In genomic region chr11:100288942-100289341, GRCm38 (mm10) we compare ENCODE assay signal across 12 mouse cellular contexts. TPM values are rescaled to one million over a fixed set of nuclear protein-coding genes. Genes with fewer than 3 reads are reported as not detected.
A peak's percentile ranks its signal among the peaks of the same experiment; 100 is the strongest.
DNase-seq lines count a peak whose midpoint lies in the region; ATAC-seq and TF ChIP-seq lines count a peak whose summit lies in the region.
"Had no signal": no experiment of that assay in that cellular context is flagged by ENCODE, and none has a peak within 500 bp of the region (broad histone marks: within the 10 kb centered on the region; RNA-seq: fewer than 3 reads in every experiment).

No protein-coding gene starts in this region.

- ATAC-seq in hindbrain, postnatal 0 days, result no peak
- no peak for ATAC-seq in forebrain, embryonic 13.5 days

- no peaks in the 10 kb centered on the region for H3K36me3 ChIP-seq in kidney, adult 2 months (ENCODE audit: control insufficient read depth, insufficient read depth, low read length)
- no peaks in the 10 kb centered on the region for H3K36me3 ChIP-seq in hindbrain, postnatal 0 days (ENCODE audit: insufficient read depth, low read length)
- H3K36me3 ChIP-seq in forebrain, embryonic 13.5 days (ENCODE audit: poor library complexity, severe bottlenecking), result no peaks in the 10 kb centered on the region
- H3K36me3 ChIP-seq: embryonic facial prominence, embryonic 12.5 days had no signal

- H3K4me2 ChIP-seq in hindbrain, postnatal 0 days (ENCODE audit: low read depth, low read length), result no peak overlapping the region
- H3K4me2 ChIP-seq in forebrain, embryonic 13.5 days, result no peak overlapping the region
- H3K4me2 ChIP-seq: embryonic facial prominence, embryonic 12.5 days; liver, embryonic 11.5 days had no signal

- TF ChIP-seq POLR2A in kidney, adult 2 months (IDR thresholded peaks at IDR 0.05; ENCODE audit: low read depth, low read length), result no peak

- H3K4me3 ChIP-seq in kidney, adult 2 months (ENCODE audit: insufficient read depth, low read depth, low read length), result no peak overlapping the region
- no peak overlapping the region for H3K4me3 ChIP-seq in hindbrain, postnatal 0 days (ENCODE audit: low read length)
- no peak overlapping the region for H3K4me3 ChIP-seq in forebrain, embryonic 13.5 days
- H3K4me3 ChIP-seq: embryonic facial prominence, embryonic 12.5 days; heart, adult 2 months had no signal

- 67% methylated on average over 6 of the region's 6 CpGs for WGBS in kidney, adult 2 months
- WGBS in hindbrain, postnatal 0 days, result 76% methylated on average over 6 of the region's 6 CpGs
- 90% methylated on average over 6 of the region's 6 CpGs for WGBS in forebrain, embryonic 13.5 days

- H3K4me1 ChIP-seq in kidney, adult 2 months (ENCODE audit: control insufficient read depth, insufficient read depth, low read length), result no peaks in the 10 kb centered on the region
- H3K4me1 ChIP-seq in hindbrain, postnatal 0 days (ENCODE audit: insufficient read depth, low read length), result no peaks in the 10 kb centered on the region
- peaks cover 25% of the 10 kb centered on the region for H3K4me1 ChIP-seq in forebrain, embryonic 13.5 days

- TF ChIP-seq CTCF in kidney, adult 2 months (conservative IDR thresholded peaks at IDR 0.05; ENCODE audit: insufficient read depth, insufficient read length, low read depth, low read length), result no peak
- TF ChIP-seq CTCF in hindbrain, postnatal 0 days (IDR thresholded peaks at IDR 0.05; ENCODE audit: low read depth), result no peak

- no peak overlapping the region for H3K9ac ChIP-seq in hindbrain, postnatal 0 days (replicated peaks; ENCODE audit: low read length)
- H3K9ac ChIP-seq in forebrain, embryonic 13.5 days, result no peak overlapping the region
- H3K9ac ChIP-seq: embryonic facial prominence, embryonic 12.5 days had no signal

- H3K9me3 ChIP-seq in hindbrain, postnatal 0 days (ENCODE audit: low read length), result no peaks in the 10 kb centered on the region
- no peaks in the 10 kb centered on the region for H3K9me3 ChIP-seq in forebrain, embryonic 13.5 days (replicated peaks)
- H3K9me3 ChIP-seq: embryonic facial prominence, embryonic 12.5 days had no signal

- no peak overlapping the region for H3K27ac ChIP-seq in kidney, adult 2 months (ENCODE audit: insufficient read depth, low read depth, low read length)
- no peak overlapping the region for H3K27ac ChIP-seq in hindbrain, postnatal 0 days
- H3K27ac ChIP-seq in forebrain, embryonic 13.5 days, result no peak overlapping the region
- H3K27ac ChIP-seq: embryonic facial prominence, embryonic 12.5 days; heart, adult 2 months; kidney, postnatal 0 days had no signal

- DNase-seq in kidney, adult 2 months, result peak; percentile 11
- DNase-seq in kidney, adult 18-20 months, result no peak
- DNase-seq in gonadal fat pad, adult 2 months (ENCODE audit: low read depth), result peak; percentile 99
- peak; percentile 75 for DNase-seq in lung, postnatal 10 days
- DNase-seq in urinary bladder, adult 2 months (ENCODE audit: low spot score), result peak; percentile 60
- no peak for DNase-seq in hindbrain, postnatal 0 days (ENCODE audit: low spot score)
- no peak for DNase-seq in B cell, adult 2 months

- no peaks in the 10 kb centered on the region for H3K27me3 ChIP-seq in kidney, adult 2 months (replicated peaks; ENCODE audit: control insufficient read depth, insufficient read depth, low read length)
- no peaks in the 10 kb centered on the region for H3K27me3 ChIP-seq in hindbrain, postnatal 0 days (ENCODE audit: insufficient read depth, low read length)
- no peaks in the 10 kb centered on the region for H3K27me3 ChIP-seq in forebrain, embryonic 13.5 days

RNA-seq across cellular contexts. Expression of gene Krt42, which starts 19.3 kb away (rescaled TPM):
- polyA plus RNA-seq in kidney, adult 2 months (2012; rRNA removed), result not detected in 2 replicates
- polyA plus RNA-seq in gonadal fat pad, adult 2 months (2012; rRNA removed), result not detected in 2 replicates
- not detected in 2 replicates for polyA plus RNA-seq in urinary bladder, adult 2 months (2012; rRNA removed)
- not detected in 2 replicates for total RNA-seq in hindbrain, postnatal 0 days (2014; rRNA removed)
- polyA plus RNA-seq in hindbrain, postnatal 0 days (2015; fragmentation: Nextera tagmentation; extraction: Ambion mirVana), result 0.23 TPM in 1 of 2 replicates, not detected in the other
- not detected in 2 replicates for polyA plus RNA-seq in forebrain, embryonic 13.5 days (2015; fragmentation: Nextera tagmentation; extraction: Ambion mirVana)
- total RNA-seq: heart, adult 2 months had no signal
- polyA plus RNA-seq: embryonic facial prominence, embryonic 12.5 days; heart, adult 2 months; kidney, postnatal 0 days; liver, embryonic 11.5 days had no signal

RNA-seq across cellular contexts. Expression of gene Krt17, which starts 28.1 kb away (rescaled TPM):
- 0.08 TPM in 1 of 2 replicates, not detected in the other for polyA plus RNA-seq in kidney, adult 2 months (2012; rRNA removed)
- polyA plus RNA-seq in gonadal fat pad, adult 2 months (2012; rRNA removed), result 2.4 and 2.9 TPM in 2 replicates
- polyA plus RNA-seq in urinary bladder, adult 2 months (2012; rRNA removed), result 0.44 and 0.61 TPM in 2 replicates
- total RNA-seq in hindbrain, postnatal 0 days (2014; rRNA removed), result 0.40 and 1.0 TPM in 2 replicates
- 1.1 and 1.2 TPM in 2 replicates for polyA plus RNA-seq in hindbrain, postnatal 0 days (2015; fragmentation: Nextera tagmentation; extraction: Ambion mirVana)
- 0.19 and 0.37 TPM in 2 replicates for polyA plus RNA-seq in forebrain, embryonic 13.5 days (2015; fragmentation: Nextera tagmentation; extraction: Ambion mirVana)
- total RNA-seq: heart, adult 2 months had no signal

RNA-seq across cellular contexts. Expression of gene Eif1, which starts 30.7 kb away (rescaled TPM):
- 116 and 173 TPM in 2 replicates for polyA plus RNA-seq in kidney, adult 2 months (2012; rRNA removed)
- polyA plus RNA-seq in gonadal fat pad, adult 2 months (2012; rRNA removed), result 113 and 130 TPM in 2 replicates
- polyA plus RNA-seq in urinary bladder, adult 2 months (2012; rRNA removed), result 510 and 627 TPM in 2 replicates
- 74.1 and 76.5 TPM in 2 replicates for total RNA-seq in hindbrain, postnatal 0 days (2014; rRNA removed)
- polyA plus RNA-seq in hindbrain, postnatal 0 days (2015; fragmentation: Nextera tagmentation; extraction: Ambion mirVana), result 1,309 and 1,318 TPM in 2 replicates
- 1,595 and 1,677 TPM in 2 replicates for polyA plus RNA-seq in forebrain, embryonic 13.5 days (2015; fragmentation: Nextera tagmentation; extraction: Ambion mirVana)

RNA-seq across cellular contexts. Expression of gene Krt16, which starts 40.2 kb away (rescaled TPM):
- not detected in 2 replicates for polyA plus RNA-seq in kidney, adult 2 months (2012; rRNA removed)
- polyA plus RNA-seq in gonadal fat pad, adult 2 months (2012; rRNA removed), result not detected in 2 replicates
- polyA plus RNA-seq in urinary bladder, adult 2 months (2012; rRNA removed), result not detected in 2 replicates
- not detected in 2 replicates for total RNA-seq in hindbrain, postnatal 0 days (2014; rRNA removed)
- polyA plus RNA-seq in hindbrain, postnatal 0 days (2015; fragmentation: Nextera tagmentation; extraction: Ambion mirVana), result not detected in 2 replicates
- polyA plus RNA-seq in forebrain, embryonic 13.5 days (2015; fragmentation: Nextera tagmentation; extraction: Ambion mirVana), result not detected in 2 replicates
- total RNA-seq: heart, adult 2 months had no signal
- polyA plus RNA-seq: embryonic facial prominence, embryonic 12.5 days; heart, adult 2 months; kidney, postnatal 0 days; liver, embryonic 11.5 days had no signal

RNA-seq across cellular contexts. Expression of gene Gast, which starts 45.3 kb away (rescaled TPM):
- polyA plus RNA-seq in kidney, adult 2 months (2012; rRNA removed), result not detected in 2 replicates
- polyA plus RNA-seq in gonadal fat pad, adult 2 months (2012; rRNA removed), result not detected in 2 replicates
- polyA plus RNA-seq in urinary bladder, adult 2 months (2012; rRNA removed), result not detected in 2 replicates
- not detected in 2 replicates for total RNA-seq in hindbrain, postnatal 0 days (2014; rRNA removed)
- 0.45 and 0.73 TPM in 2 replicates for polyA plus RNA-seq in hindbrain, postnatal 0 days (2015; fragmentation: Nextera tagmentation; extraction: Ambion mirVana)
- 0.56 and 0.89 TPM in 2 replicates for polyA plus RNA-seq in forebrain, embryonic 13.5 days (2015; fragmentation: Nextera tagmentation; extraction: Ambion mirVana)
- total RNA-seq: heart, adult 2 months had no signal
- polyA plus RNA-seq: embryonic facial prominence, embryonic 12.5 days; heart, adult 2 months; kidney, postnatal 0 days; liver, embryonic 11.5 days had no signal

Comparison
In these comparisons a context has a peak if more than half of its experiments do, and no peak if none do; other contexts are left out.
1. DNase-seq: peak in kidney, adult 2 months (single experiment), gonadal fat pad, adult 2 months (single experiment), lung, postnatal 10 days (single experiment) and urinary bladder, adult 2 months (single experiment); none in kidney, adult 18-20 months (single experiment), hindbrain, postnatal 0 days (single experiment) and B cell, adult 2 months (0 of 2).